Mouse (Mus musculus) stomach, postnatal 0 days (tissue): ENCODE results near the gene Banp. TPM values are rescaled to one million over a fixed set of nuclear protein-coding genes. Genes with fewer than 3 reads are reported as not detected.

Source experiments
- ATAC-seq: fragments of 200-750 bp; cut with Nextera tagmentation; 2 replicates; pipeline ENCODE4 v1.8.0; 2017; ENCODE audit not compliant: low FRiP score, low TSS enrichment
- DNase-seq: peaks from one replicate; pipeline ENCODE4 v3.0.0-alpha.2; 2016; ENCODE audit warnings: low spot score
- H3K27ac ChIP-seq: fragments of 300-500 bp; sonication (generic); replicated peaks from 2 replicates; pipeline ENCODE4 v1.5.1; 2014; ENCODE audit warnings: mild to moderate bottlenecking, control low read depth
- H3K27me3 ChIP-seq: fragments of 300-500 bp; sonication (generic); 2 replicates; pipeline ENCODE4 v1.6.1; 2014; ENCODE audit warnings: low read length; ENCODE audit not compliant: control insufficient read depth, insufficient read depth
- H3K36me3 ChIP-seq: fragments of 300-500 bp; sonication (generic); 2 replicates; pipeline ENCODE4 v1.6.1; 2014; ENCODE audit warnings: low read length, mixed read lengths; ENCODE audit not compliant: control insufficient read depth, insufficient read depth
- H3K4me1 ChIP-seq: fragments of 300-500 bp; sonication (generic); replicated peaks from 2 replicates; pipeline ENCODE4 v1.6.1; 2014; ENCODE audit warnings: antibody characterized with exemption; ENCODE audit not compliant: control insufficient read depth, insufficient read depth
- H3K4me2 ChIP-seq: fragments of 300-500 bp; sonication (generic); replicated peaks from 2 replicates; pipeline ENCODE4 v1.6.1; 2014; ENCODE audit warnings: low read depth, mild to moderate bottlenecking, control low read depth, moderate library complexity
- H3K4me3 ChIP-seq: fragments of 300-500 bp; sonication (generic); 2 replicates; pipeline ENCODE4 v1.5.1; 2014; ENCODE audit warnings: low read depth, low read length, control low read depth
- H3K9ac ChIP-seq: fragments of 300-500 bp; sonication (generic); 2 replicates; pipeline ENCODE4 v1.6.1; 2014; ENCODE audit warnings: mild to moderate bottlenecking, low read length, control low read depth, mixed read lengths
- H3K9me3 ChIP-seq: fragments of 300-500 bp; sonication (generic); 2 replicates; pipeline ENCODE4 v1.6.1; 2016; ENCODE audit warnings: low read length; ENCODE audit not compliant: control insufficient read depth
- CTCF ChIP-seq: IDR thresholded peaks from 2 replicates; pipeline ENCODE4 v1.5.1; 2016; ENCODE audit warnings: antibody characterized with exemption, low read depth, mild to moderate bottlenecking, moderate library complexity
- EP300 ChIP-seq: optimal IDR thresholded peaks from 2 replicates; pipeline ENCODE3; 2016; ENCODE audit warnings: antibody characterized with exemption
- WGBS: fragments of 180-500 bp; shearing (Covaris S2); extraction: QIAGEN DNeasy Blood & Tissue Kit; methylation state at CpG from one replicate; pipeline ENCODE4 v1.1.7; 2014; 5-methylcytosine and 5-hydroxymethylcytosine counted together
- polyA plus RNA-seq: library from polyadenylated mRNA; unstranded; fragments of >200 nt; fragmentation: Nextera tagmentation; extraction: Ambion mirVana; gene quantifications from 2 replicates; pipeline ENCODE4 v1.2.1, GENCODE M21; 2015

Gene Banp
- polyA plus RNA-seq, 1 experiment from 2014 or later = 9.0 TPM

DNA sequence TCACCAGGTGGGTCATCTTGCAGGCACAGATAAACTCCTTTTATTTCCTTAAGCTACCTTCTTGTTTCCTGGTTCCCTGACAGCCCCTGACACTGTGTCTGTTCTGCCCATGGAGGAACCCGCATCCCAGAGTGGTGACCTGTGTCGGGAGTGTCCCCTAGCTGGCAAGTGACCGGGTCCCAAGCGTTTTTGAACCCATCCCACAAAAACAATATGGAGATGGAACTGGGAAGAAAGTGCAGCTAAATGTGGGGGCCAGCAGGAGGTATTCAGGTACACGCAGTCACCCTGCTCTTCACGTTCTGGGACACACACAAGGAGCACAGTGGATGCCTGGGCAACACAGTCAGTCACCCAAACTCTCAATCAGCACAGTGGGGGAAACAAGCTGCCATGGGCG lies 3.2 kb upstream of the Banp start:
- ATAC-seq (no peak), DNase-seq (no peak)
- Histone ChIP-seq H3K9me3 (no peaks in the 10 kb centered on the region), H3K4me2 (no peak overlapping the region), H3K27me3 (no peaks in the 10 kb centered on the region), H3K4me3 (no peak overlapping the region), H3K36me3 (no peaks in the 10 kb centered on the region), H3K4me1 (peaks cover 8% of the 10 kb centered on the region), H3K27ac (no peak overlapping the region), H3K9ac (no peak overlapping the region)
- no peak for TF ChIP-seq CTCF
- no peak for TF ChIP-seq EP300
- 87% methylated on average over 7 of the region's 7 CpGs for WGBS

GRCm38 (mm10) chr8:121947047-121947752 lies 2.4 kb upstream of the Banp start:
- no peak for DNase-seq

DNA sequence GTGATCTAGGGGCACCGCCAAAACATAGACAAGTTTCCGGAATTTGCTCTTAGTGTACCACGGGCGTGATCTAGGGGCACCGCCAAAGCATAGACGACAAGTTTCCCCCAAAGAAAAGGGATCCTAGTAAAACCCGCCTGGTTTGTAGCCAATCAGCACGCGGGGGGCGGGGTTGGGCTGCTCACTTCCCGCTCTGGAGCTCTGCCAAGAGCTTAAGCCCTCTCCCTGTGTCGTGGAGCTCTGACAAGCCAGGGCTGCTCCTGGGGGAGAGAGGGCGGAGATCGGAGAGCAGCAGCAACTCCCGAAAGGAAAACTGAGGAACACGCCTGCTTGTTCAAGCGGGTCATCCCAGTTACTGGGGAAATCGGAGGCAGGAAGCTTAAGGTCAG lies 1.8 kb upstream of the Banp start:
- Histone ChIP-seq H3K9ac (peak overlapping the region; percentile 61), H3K4me2 (peak overlapping the region; percentile 59), H3K27ac (peak overlapping the region; percentile 82), H3K9me3 (no peaks in the 10 kb centered on the region), H3K36me3 (no peaks in the 10 kb centered on the region), H3K4me3 (peak overlapping the region; percentile 29), H3K4me1 (peaks cover 8% of the 10 kb centered on the region), H3K27me3 (no peaks in the 10 kb centered on the region)
- TF ChIP-seq CTCF (no peak), EP300 (peak; percentile 33)
- DNase-seq = peak; percentile 94
- peak; percentile 24; the same call in 1 of the 2 replicates for ATAC-seq
- under 1% methylated on average over 18 of the region's 18 CpGs for WGBS

More at GRCm38 (mm10) chr8:121947047-121947752, 2.4 kb upstream of the Banp start:
- peak overlapping the region; percentile 82 for H3K27ac ChIP-seq
- H3K9me3 ChIP-seq = no peaks in the 10 kb centered on the region
- H3K4me3 ChIP-seq = peak overlapping the region; percentile 29
- peaks cover 8% of the 10 kb centered on the region for H3K4me1 ChIP-seq
- peak overlapping the region; percentile 61 for H3K9ac ChIP-seq
- WGBS = 30% methylated on average over 19 of the region's 19 CpGs
- H3K4me2 ChIP-seq = peak overlapping the region; percentile 59
- H3K36me3 ChIP-seq = no peaks in the 10 kb centered on the region
- no peak for ATAC-seq
- TF ChIP-seq EP300 = no peak
- no peak for TF ChIP-seq CTCF
- no peaks in the 10 kb centered on the region for H3K27me3 ChIP-seq

- peak overlapping the region; percentile 82 for H3K27ac ChIP-seq
- TF ChIP-seq CTCF (no peak), EP300 (no peak)
- DNase-seq = no peak
- 53% methylated on average over 19 of the region's 19 CpGs for WGBS
- H3K9ac ChIP-seq = peak overlapping the region; percentile 61
- H3K4me1 ChIP-seq = peaks cover 8% of the 10 kb centered on the region
- no peaks in the 10 kb centered on the region for H3K36me3 ChIP-seq
- peak overlapping the region; percentile 29 for H3K4me3 ChIP-seq
- ATAC-seq = no peak
- H3K27me3 ChIP-seq = no peaks in the 10 kb centered on the region
- H3K4me2 ChIP-seq = peak overlapping the region; percentile 59
- H3K9me3 ChIP-seq = no peaks in the 10 kb centered on the region
Measured at GRCm38 (mm10) chr8:121948321-121949145, 1.0 kb upstream of the Banp start.

DNA sequence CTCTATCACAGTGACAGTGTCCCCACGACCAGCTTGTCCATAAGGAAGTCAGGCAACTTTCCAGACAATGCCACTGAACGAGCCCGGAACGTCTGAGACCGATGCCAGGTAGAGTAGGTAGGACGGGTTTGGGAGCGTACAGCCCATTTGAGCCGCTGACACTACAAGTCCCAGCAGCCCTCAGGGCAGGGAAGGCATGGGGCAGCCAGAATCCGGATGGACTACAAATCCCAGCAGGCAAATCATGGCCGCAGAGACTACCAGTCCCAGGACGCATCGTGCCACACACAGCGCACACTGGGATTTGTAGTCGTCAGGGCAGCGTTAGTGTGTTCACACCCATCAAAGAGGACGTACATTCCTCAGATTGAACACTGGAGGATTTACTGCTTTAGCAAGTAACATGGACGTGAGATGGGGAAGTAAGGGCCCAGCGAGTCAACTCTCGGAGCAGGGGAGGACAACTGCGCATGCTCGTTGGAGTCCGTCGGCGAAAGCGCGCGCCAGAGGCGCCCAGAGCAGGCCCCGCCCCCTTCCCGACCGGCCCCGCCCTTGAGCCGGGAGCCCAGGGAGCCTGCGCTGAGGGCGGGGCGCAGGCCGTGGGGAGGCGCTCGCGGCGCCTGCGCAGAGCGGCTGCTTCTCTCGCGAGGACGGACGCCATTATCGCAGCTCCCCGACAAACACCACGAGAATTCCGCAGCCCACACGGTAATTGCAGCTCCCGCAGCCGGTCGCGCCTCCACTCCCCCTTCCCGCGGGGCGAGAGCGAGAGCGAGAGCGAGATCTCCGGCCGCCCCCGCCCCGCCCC lies 595 bp downstream of the Banp start:
- peak overlapping the region; percentile 99 for H3K27ac ChIP-seq
- H3K9me3 ChIP-seq = no peaks in the 10 kb centered on the region
- peak overlapping the region; percentile 75 for H3K4me2 ChIP-seq
- under 1% methylated on average over 51 of the region's 66 CpGs for WGBS
- peak; percentile 95 for TF ChIP-seq EP300
- TF ChIP-seq CTCF = peak; percentile 1; the same call in 1 of the 2 replicates
- H3K4me3 ChIP-seq = peak overlapping the region; percentile 84
- DNase-seq (peak; percentile 99), ATAC-seq (peak; percentile 94)
- peaks cover 8% of the 10 kb centered on the region for H3K4me1 ChIP-seq
- H3K27me3 ChIP-seq = no peaks in the 10 kb centered on the region
- H3K36me3 ChIP-seq = no peaks in the 10 kb centered on the region
- H3K9ac ChIP-seq = peak overlapping the region; percentile 99
